In genomic region chr11:116337531-116337930, GRCm38 (mm10) we compare ENCODE assay signal across 24 mouse cellular contexts. TPM values are rescaled to one million over a fixed set of nuclear protein-coding genes. Genes with fewer than 3 reads are reported as not detected.
DNase-seq lines count a peak whose midpoint lies in the region; ATAC-seq and TF ChIP-seq lines count a peak whose summit lies in the region.
"Had no signal": no experiment of that assay in that cellular context is flagged by ENCODE, and none has a peak within 500 bp of the region (broad histone marks: within the 10 kb centered on the region; RNA-seq: fewer than 3 reads in every experiment).

No protein-coding gene starts in this region.

- H3K4me1 ChIP-seq in forebrain, embryonic 10.5 days = peaks cover 52% of the 10 kb centered on the region
- peaks cover 43% of the 10 kb centered on the region for H3K4me1 ChIP-seq in forebrain, embryonic 15.5 days
- peaks cover 81% of the 10 kb centered on the region for H3K4me1 ChIP-seq in kidney, embryonic 15.5 days
- H3K4me1 ChIP-seq in midbrain, embryonic 15.5 days = peaks cover 37% of the 10 kb centered on the region
- peaks cover 24% of the 10 kb centered on the region for H3K4me1 ChIP-seq in midbrain, embryonic 16.5 days (ENCODE audit: control insufficient read depth, insufficient read depth, low read length)

- peaks cover 61% of the 10 kb centered on the region for H3K27me3 ChIP-seq in forebrain, embryonic 10.5 days (ENCODE audit: poor library complexity, severe bottlenecking)
- H3K27me3 ChIP-seq in forebrain, embryonic 15.5 days = peaks cover 16% of the 10 kb centered on the region; the same call in 1 of the 2 replicates
- H3K27me3 ChIP-seq in kidney, embryonic 15.5 days = peaks cover 31% of the 10 kb centered on the region
- peaks cover 10% of the 10 kb centered on the region for H3K27me3 ChIP-seq in midbrain, embryonic 15.5 days (replicated peaks)
- peaks cover 12% of the 10 kb centered on the region for H3K27me3 ChIP-seq in midbrain, embryonic 16.5 days (ENCODE audit: control insufficient read depth, insufficient read depth, low read depth, low read length)

- TF ChIP-seq CTCF in gastrocnemius, adult 2 months (IDR thresholded peaks at IDR 0.05) = no peak

- peak overlapping the region; percentile 13; the same call in 1 of the 2 replicates for H3K27ac ChIP-seq in forebrain, embryonic 10.5 days
- no peak overlapping the region for H3K27ac ChIP-seq in forebrain, embryonic 15.5 days (replicated peaks)
- H3K27ac ChIP-seq in kidney, embryonic 15.5 days = no peak overlapping the region
- no peak overlapping the region for H3K27ac ChIP-seq in midbrain, embryonic 15.5 days
- no peak overlapping the region for H3K27ac ChIP-seq in midbrain, embryonic 16.5 days (ENCODE audit: low read length)
- H3K27ac ChIP-seq in gastrocnemius, adult 2 months = no peak overlapping the region
- H3K27ac ChIP-seq: limb, embryonic 15.5 days; liver, embryonic 15.5 days; neural tube, embryonic 12.5 days; stomach, postnatal 0 days had no signal

- H3K4me2 ChIP-seq in forebrain, embryonic 15.5 days (replicated peaks) = no peak overlapping the region
- 0 out of 2 replicates have a peak overlapping the region, but pooled peaks have one; percentile 7 for H3K4me2 ChIP-seq in kidney, embryonic 15.5 days
- no peak overlapping the region for H3K4me2 ChIP-seq in midbrain, embryonic 15.5 days
- no peak overlapping the region for H3K4me2 ChIP-seq in midbrain, embryonic 16.5 days (ENCODE audit: low read length)
- H3K4me2 ChIP-seq: limb, embryonic 15.5 days; liver, embryonic 15.5 days; neural tube, embryonic 12.5 days had no signal

- H3K9me3 ChIP-seq in forebrain, embryonic 10.5 days = no peaks in the 10 kb centered on the region
- no peaks in the 10 kb centered on the region for H3K9me3 ChIP-seq in forebrain, embryonic 15.5 days
- H3K9me3 ChIP-seq in kidney, embryonic 15.5 days (replicated peaks) = no peaks in the 10 kb centered on the region
- no peaks in the 10 kb centered on the region for H3K9me3 ChIP-seq in midbrain, embryonic 15.5 days
- no peaks in the 10 kb centered on the region for H3K9me3 ChIP-seq in midbrain, embryonic 16.5 days (replicated peaks; ENCODE audit: control insufficient read depth, low read length, poor library complexity, severe bottlenecking)
- H3K9me3 ChIP-seq: limb, embryonic 15.5 days; liver, embryonic 15.5 days; neural tube, embryonic 12.5 days had no signal

- no peak overlapping the region for H3K9ac ChIP-seq in forebrain, embryonic 15.5 days (replicated peaks)
- H3K9ac ChIP-seq in kidney, embryonic 15.5 days = no peak overlapping the region
- peak overlapping the region; percentile 6; the same call in 1 of the 2 replicates for H3K9ac ChIP-seq in midbrain, embryonic 15.5 days
- H3K9ac ChIP-seq in midbrain, embryonic 16.5 days (ENCODE audit: low read depth, low read length) = no peak overlapping the region
- H3K9ac ChIP-seq: limb, embryonic 15.5 days; liver, embryonic 15.5 days had no signal

- intact Hi-C loops in gastrocnemius, adult 2 months (cut with DNase I) = no loop called here

- no peak for DNase-seq in forebrain, embryonic 10.5 days (ENCODE audit: extremely low spot score, low spot score)
- no peak for DNase-seq in kidney, postnatal 25 days
- DNase-seq in gastrocnemius, adult 2 months = no peak
- DNase-seq: adrenal gland, adult 2 months; cerebellum, adult 8-10 months; gastrocnemius, postnatal 10 days; heart, adult 11 months; heart, postnatal 36 days; kidney, adult 2 months; lung, postnatal 10 days; thymus, postnatal 36 days had no signal

- WGBS in forebrain, embryonic 10.5 days = 86% methylated on average over 6 of the region's 6 CpGs
- WGBS in forebrain, embryonic 15.5 days = 87% methylated on average over 6 of the region's 6 CpGs
- 61% methylated on average over 6 of the region's 6 CpGs for WGBS in kidney, embryonic 15.5 days
- 74% methylated on average over 6 of the region's 6 CpGs for WGBS in midbrain, embryonic 15.5 days
- WGBS in midbrain, embryonic 16.5 days = 88% methylated on average over 6 of the region's 6 CpGs

- H3K4me3 ChIP-seq in forebrain, embryonic 10.5 days = no peak overlapping the region
- H3K4me3 ChIP-seq in forebrain, embryonic 15.5 days = no peak overlapping the region
- H3K4me3 ChIP-seq in kidney, embryonic 15.5 days (replicated peaks) = no peak overlapping the region
- H3K4me3 ChIP-seq in midbrain, embryonic 15.5 days = no peak overlapping the region
- H3K4me3 ChIP-seq in midbrain, embryonic 16.5 days (ENCODE audit: low read depth, low read length) = no peak overlapping the region
- no peak overlapping the region for H3K4me3 ChIP-seq in gastrocnemius, adult 2 months
- H3K4me3 ChIP-seq: limb, embryonic 15.5 days; liver, embryonic 15.5 days; neural tube, embryonic 12.5 days had no signal

- H3K36me3 ChIP-seq in forebrain, embryonic 10.5 days (replicated peaks) = peaks cover 4% of the 10 kb centered on the region; the same call in 1 of the 2 replicates
- peaks cover 22% of the 10 kb centered on the region; the same call in 1 of the 2 replicates for H3K36me3 ChIP-seq in forebrain, embryonic 15.5 days
- H3K36me3 ChIP-seq in kidney, embryonic 15.5 days = no peaks in the 10 kb centered on the region
- H3K36me3 ChIP-seq in midbrain, embryonic 15.5 days (replicated peaks) = no peaks in the 10 kb centered on the region; the same call in 1 of the 2 replicates
- 0 out of 2 replicates have a peak, but pooled peaks cover 3% of the 10 kb centered on the region for H3K36me3 ChIP-seq in midbrain, embryonic 16.5 days (ENCODE audit: control insufficient read depth, insufficient read depth, low read length)
- H3K36me3 ChIP-seq: liver, embryonic 15.5 days had no signal

- no peak for ATAC-seq in forebrain, embryonic 15.5 days (replicated peaks)
- ATAC-seq in kidney, embryonic 15.5 days (replicated peaks; ENCODE audit: low FRiP score) = no peak
- ATAC-seq in midbrain, embryonic 15.5 days (replicated peaks) = no peak
- no peak for ATAC-seq in midbrain, embryonic 16.5 days

RNA-seq across cellular contexts. Expression of gene Foxj1, which starts 2.3 kb away (rescaled TPM):
- polyA plus RNA-seq in forebrain, embryonic 10.5 days (2016; fragmentation: Nextera tagmentation; extraction: Ambion mirVana) = 3.3 and 4.4 TPM in 2 replicates
- 9.5 and 14.7 TPM in 2 replicates for polyA plus RNA-seq in forebrain, embryonic 15.5 days (2015; fragmentation: Nextera tagmentation; extraction: Ambion mirVana)
- 2.9 TPM in 2 replicates for polyA plus RNA-seq in kidney, embryonic 15.5 days (2015; fragmentation: Nextera tagmentation; extraction: Ambion mirVana)
- 17.4 and 20.4 TPM in 2 replicates for polyA plus RNA-seq in midbrain, embryonic 15.5 days (2015; fragmentation: Nextera tagmentation; extraction: Ambion mirVana)
- polyA plus RNA-seq in midbrain, embryonic 16.5 days (2015; fragmentation: Nextera tagmentation; extraction: Ambion mirVana) = 12.1 and 13.6 TPM in 2 replicates
- under 1 TPM in 1 of 2 experiments, not detected in 1; 0.14 TPM for total RNA-seq in gastrocnemius, adult 2 months (2021)
- total RNA-seq: heart, postnatal 36 days; megakaryocyte progenitor cell, adult 5-6 weeks had no signal

RNA-seq across cellular contexts. Expression of gene Exoc7, which starts 30.5 kb away (rescaled TPM):
- 56.5 and 60.5 TPM in 2 replicates for polyA plus RNA-seq in forebrain, embryonic 10.5 days (2016; fragmentation: Nextera tagmentation; extraction: Ambion mirVana)
- 109 and 114 TPM in 2 replicates for polyA plus RNA-seq in forebrain, embryonic 15.5 days (2015; fragmentation: Nextera tagmentation; extraction: Ambion mirVana)
- polyA plus RNA-seq in kidney, embryonic 15.5 days (2015; fragmentation: Nextera tagmentation; extraction: Ambion mirVana) = 61.8 and 64.0 TPM in 2 replicates
- polyA plus RNA-seq in midbrain, embryonic 15.5 days (2015; fragmentation: Nextera tagmentation; extraction: Ambion mirVana) = 109 and 110 TPM in 2 replicates
- 122 and 127 TPM in 2 replicates for polyA plus RNA-seq in midbrain, embryonic 16.5 days (2015; fragmentation: Nextera tagmentation; extraction: Ambion mirVana)
- total RNA-seq in gastrocnemius, adult 2 months (2021) = 100 to 1,000 TPM in 1 of 2 experiments, 10 to 100 TPM in 1; 74.1 to 106 TPM

RNA-seq across cellular contexts. Expression of gene Galr2, which starts 56.8 kb away (rescaled TPM):
- polyA plus RNA-seq in forebrain, embryonic 10.5 days (2016; fragmentation: Nextera tagmentation; extraction: Ambion mirVana) = 0.07 TPM in 2 replicates
- 0.29 TPM in 1 of 2 replicates, not detected in the other for polyA plus RNA-seq in forebrain, embryonic 15.5 days (2015; fragmentation: Nextera tagmentation; extraction: Ambion mirVana)
- 0.22 and 0.32 TPM in 2 replicates for polyA plus RNA-seq in kidney, embryonic 15.5 days (2015; fragmentation: Nextera tagmentation; extraction: Ambion mirVana)
- 0.45 and 0.57 TPM in 2 replicates for polyA plus RNA-seq in midbrain, embryonic 15.5 days (2015; fragmentation: Nextera tagmentation; extraction: Ambion mirVana)
- polyA plus RNA-seq in midbrain, embryonic 16.5 days (2015; fragmentation: Nextera tagmentation; extraction: Ambion mirVana) = 0.46 and 0.62 TPM in 2 replicates
- total RNA-seq in gastrocnemius, adult 2 months (2021) = under 1 TPM in 1 of 2 experiments, not detected in 1; 0.33 TPM
- total RNA-seq: heart, postnatal 36 days; layer of hippocampus, postnatal 14 days; megakaryocyte progenitor cell, adult 5-6 weeks; monocyte, adult 5-6 weeks had no signal
- polyA plus RNA-seq: frontal cortex, adult 2 months; heart, embryonic 14.5 days; liver, embryonic 15.5 days had no signal
